Mouse (Mus musculus): ENCODE data around the gene Sstr2.
"Not testable (repeated sequence)": the region's sequence is repeated elsewhere in the genome, so short reads cannot be mapped to it uniquely, and the experiment has no call there.

Sstr2 gene

GRCm38 (mm10) chr11:113658763-113659162, 39.6 kb downstream of the Sstr2 start:
- DNase-seq = no peak

DNA sequence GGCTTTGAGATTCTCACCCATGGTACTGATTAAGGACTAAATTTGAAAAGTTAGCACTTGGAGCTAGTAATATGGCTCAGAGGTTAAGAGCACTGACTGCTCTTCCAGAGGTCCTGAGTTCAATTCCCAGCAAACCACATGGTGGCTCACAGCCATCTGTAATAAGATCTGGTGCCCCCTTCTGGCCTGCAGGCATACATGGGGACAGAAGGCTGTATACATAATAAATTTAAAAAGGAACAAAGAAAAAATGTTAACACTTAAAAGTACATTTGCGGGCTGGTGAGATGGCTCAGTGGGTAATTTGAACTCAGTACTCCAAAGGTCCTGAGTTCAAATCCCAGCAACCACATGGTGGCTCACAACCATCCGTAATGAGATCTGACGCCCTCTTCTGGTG, 41.1 kb downstream of the Sstr2 start:
- DNase-seq = not testable (repeated sequence)

GRCm38 (mm10) chr11:113660940-113661339, 41.8 kb downstream of the Sstr2 start:
- DNase-seq = no peak

GRCm38 (mm10) chr11:113661835-113662351, 42.8 kb downstream of the Sstr2 start:
- DNase-seq = no peak

- DNase-seq = no peak
Observed at GRCm38 (mm10) chr11:113664279-113664678, 45.1 kb downstream of the Sstr2 start.

DNA sequence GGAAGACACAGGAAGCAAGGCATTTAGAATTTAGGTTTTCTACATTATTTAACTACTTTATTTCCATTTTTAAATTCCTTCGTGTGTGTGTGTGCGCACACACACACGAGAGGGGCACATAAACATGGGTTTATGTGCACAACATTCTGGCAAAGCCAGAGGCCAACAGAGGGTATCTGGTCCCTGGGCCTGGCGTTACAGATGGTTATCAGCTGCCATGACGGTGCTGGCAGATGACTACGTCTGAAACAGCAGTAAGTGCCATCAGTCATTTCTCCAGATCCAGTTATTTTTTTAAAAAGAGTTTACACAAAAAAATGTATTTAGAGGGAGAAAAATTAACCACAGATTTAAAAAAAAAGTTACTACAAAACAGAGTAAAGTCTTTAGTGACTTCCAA, 47.1 kb downstream of the Sstr2 start:
- no peak for DNase-seq

GRCm38 (mm10) chr11:113666648-113667047, 47.5 kb downstream of the Sstr2 start:
- no peak for DNase-seq

- no peak for DNase-seq
Observed at GRCm38 (mm10) chr11:113667122-113667521, 48.0 kb downstream of the Sstr2 start.

DNA sequence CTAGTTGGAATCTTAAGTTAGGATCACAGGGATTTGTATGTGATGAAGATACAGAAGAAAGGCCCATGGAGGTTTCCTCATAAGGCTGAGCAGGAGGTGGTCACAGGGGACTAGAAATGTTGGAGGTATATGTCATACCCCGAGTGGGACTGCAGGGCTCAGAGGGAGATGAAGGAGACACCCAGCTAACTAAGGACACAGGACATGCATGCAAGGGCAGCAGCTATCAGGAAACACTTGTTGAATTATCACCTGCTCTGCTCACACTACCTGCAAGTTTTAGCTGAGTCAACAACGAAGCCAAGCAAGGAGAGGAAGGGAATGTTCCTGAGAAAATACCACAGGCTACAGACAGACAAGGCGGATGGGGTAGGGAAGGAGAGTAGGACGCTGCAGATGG, 48.6 kb downstream of the Sstr2 start:
- DNase-seq = no peak

DNA sequence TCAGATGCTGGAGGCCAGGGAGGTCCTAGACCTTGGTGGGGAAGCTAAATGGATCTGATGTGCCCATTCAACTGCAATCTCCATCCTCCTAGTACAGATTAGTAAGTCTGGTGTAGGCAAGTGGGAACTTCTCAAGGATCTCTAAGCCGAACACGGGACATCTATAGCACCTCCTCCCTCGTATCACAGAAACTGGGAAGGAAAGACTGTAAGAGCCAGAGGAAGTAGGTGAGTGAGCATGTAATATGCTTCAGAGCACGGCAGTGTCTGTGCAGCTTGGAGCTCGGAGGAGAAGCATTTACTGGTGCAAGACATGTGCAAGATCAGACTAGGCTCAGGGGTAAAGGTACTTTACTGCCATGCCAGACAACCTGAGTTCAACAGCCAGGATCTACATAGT, 49.7 kb downstream of the Sstr2 start:
- no peak for DNase-seq

GRCm38 (mm10) chr11:113669711-113670110, 50.6 kb downstream of the Sstr2 start:
- DNase-seq = no peak

DNA sequence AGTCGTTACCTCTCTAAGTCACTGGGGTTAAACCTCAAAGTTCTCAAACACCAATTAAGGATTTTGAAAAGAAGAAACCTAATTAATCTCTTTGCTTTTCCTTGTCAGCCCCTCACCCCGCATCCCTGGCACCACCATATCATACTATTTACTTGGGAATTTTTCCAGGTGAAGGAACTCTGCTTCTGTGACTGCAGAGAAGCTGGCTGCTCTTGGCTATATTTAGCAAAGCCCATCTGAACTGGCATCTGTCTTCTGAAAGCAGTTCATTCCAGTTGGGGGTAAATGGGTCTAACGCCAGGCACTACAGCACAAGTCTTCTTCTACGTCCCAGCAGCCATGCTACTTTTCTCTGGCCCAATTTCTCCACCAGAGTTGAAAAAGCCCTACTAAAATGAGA, 54.5 kb downstream of the Sstr2 start:
- DNase-seq = peak; percentile 48

DNA sequence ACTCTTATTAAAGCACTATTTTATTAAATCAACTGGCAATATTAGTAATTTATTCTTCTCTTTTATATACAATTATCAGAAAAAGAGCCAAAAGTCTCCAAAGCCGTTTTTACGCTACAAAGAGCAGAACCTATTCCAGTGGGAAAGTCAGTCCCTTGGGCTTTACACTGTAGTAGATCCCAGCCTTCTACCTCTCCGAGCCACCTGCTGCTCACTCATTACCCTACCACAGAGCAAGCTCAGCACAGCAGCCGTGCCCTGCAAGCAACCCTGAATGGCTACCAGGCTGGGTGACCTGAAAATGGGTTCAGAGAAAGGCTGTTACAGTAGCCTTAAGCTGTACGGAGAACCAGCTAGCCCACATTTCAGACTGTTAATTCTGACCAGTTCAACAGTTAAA, 55.5 kb downstream of the Sstr2 start:
- no peak for DNase-seq

Data from layer of hippocampus, adult 9-11 months (tissue).